Mouse (Mus musculus): ENCODE data around the gene Mrps11. TPM values are rescaled to one million over a fixed set of nuclear protein-coding genes. Genes with fewer than 3 reads are reported as not detected.

The Mrps11 gene
- total RNA-seq, 2 experiments from 2014 or later = 91.8 to 92.9 TPM

Other genes with a start within 250 kb of the Mrps11 start
- gene Ntrk3, start 45.1 kb upstream of the Mrps11 start, total RNA-seq (2021) = 10 to 100 TPM; 27.1 to 57.3 TPM
- 10 to 100 TPM; 40.1 to 40.9 TPM for gene Mrpl46, start 412 bp downstream of the Mrps11 start, total RNA-seq (2021)
- gene Det1, start 64.1 kb downstream of the Mrps11 start, total RNA-seq (2021) = 10 to 100 TPM; 10.5 to 11.8 TPM
- gene Aen, start 112.7 kb downstream of the Mrps11 start, total RNA-seq (2021) = 10 to 100 TPM; 45.7 to 52.2 TPM
- gene Isg20, start 130.3 kb downstream of the Mrps11 start, total RNA-seq (2021) = 10 to 100 TPM in 1 of 2 experiments, 1 to 10 TPM in 1; 5.4 to 12.2 TPM

Data from adrenal gland, adult 18-20 months (tissue).